Mouse (Mus musculus): ENCODE measurements around the gene Slc12a5.

DNA sequence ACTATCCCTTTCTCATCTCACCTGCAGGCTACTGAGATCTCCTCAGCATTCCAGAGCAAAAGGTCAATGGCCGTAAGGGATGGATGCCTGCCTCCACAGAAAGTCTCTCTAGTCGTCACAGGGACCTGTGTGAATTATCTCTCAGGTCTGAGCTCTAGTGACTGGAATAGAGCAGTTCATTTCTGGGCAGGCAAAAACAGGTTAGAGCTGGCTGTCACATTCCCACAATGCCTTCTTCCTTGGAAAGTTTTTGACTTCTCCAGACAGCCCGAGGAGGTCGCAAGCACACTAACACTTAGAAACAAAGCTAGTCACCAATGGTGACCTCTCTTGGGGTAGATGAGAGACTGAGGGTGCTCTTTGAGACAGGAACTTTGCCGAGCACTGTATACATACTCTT lies 81.5 kb downstream of the Slc12a5 start:
- TF ChIP-seq POLR2A (IDR thresholded peaks at IDR 0.05; ENCODE audit: borderline replicate concordance, insufficient read depth, low read length) (no peak), CTCF (IDR thresholded peaks at IDR 0.05; ENCODE audit: borderline replicate concordance, insufficient read depth, low read depth, low read length) (no peak)

All from cerebellum, adult 2 months (tissue).